Mouse (Mus musculus): ENCODE data around the gene Dap.

GRCm38 (mm10) chr15:31235794-31236548 lies 11.9 kb downstream of the Dap start:
- TF ChIP-seq CTCF (IDR thresholded peaks at IDR 0.05; ENCODE audit: low read depth) (no peak), EP300 (IDR thresholded peaks at IDR 0.05; ENCODE audit: low read depth) (no peak)
